Mouse (Mus musculus): Measurements from ENCODE around the gene Cux2. TPM values are rescaled to one million over a fixed set of nuclear protein-coding genes. Genes with fewer than 3 reads are reported as not detected.

The Cux2 gene
- polyA plus RNA-seq, 1 experiment from 2014 or later, result 17.4 TPM

GRCm38 (mm10) chr5:122084470-122084869, 34.6 kb upstream of the Cux2 start:
- ATAC-seq (ENCODE audit: low FRiP score) (no peak), DNase-seq (ENCODE audit: low spot score) (no peak)
- no peak overlapping the region for H3K4me2 ChIP-seq (replicated peaks; ENCODE audit: low read depth, low read length)
- no peaks in the 10 kb centered on the region for H3K4me1 ChIP-seq (replicated peaks; ENCODE audit: control insufficient read depth, insufficient read depth, low read length)
- no peak overlapping the region for H3K27ac ChIP-seq (ENCODE audit: low read depth, low read length)
- WGBS, result 69% methylated on average over 3 of the region's 3 CpGs
- H3K27me3 ChIP-seq (ENCODE audit: control insufficient read depth, insufficient read depth, low read length), result no peaks in the 10 kb centered on the region
- no peak overlapping the region for H3K9ac ChIP-seq (ENCODE audit: low read depth, low read length)
- no peaks in the 10 kb centered on the region for H3K9me3 ChIP-seq (ENCODE audit: control insufficient read depth, low read length)
- H3K36me3 ChIP-seq (ENCODE audit: control insufficient read depth, insufficient read depth, low read length), result no peaks in the 10 kb centered on the region
- no peak overlapping the region for H3K4me3 ChIP-seq (ENCODE audit: low read depth, low read length)

GRCm38 (mm10) chr5:122083282-122083681, 33.4 kb upstream of the Cux2 start:
- no peaks in the 10 kb centered on the region for H3K36me3 ChIP-seq (ENCODE audit: control insufficient read depth, insufficient read depth, low read length)
- H3K4me3 ChIP-seq (ENCODE audit: low read depth, low read length), result no peak overlapping the region
- H3K27me3 ChIP-seq (ENCODE audit: control insufficient read depth, insufficient read depth, low read length), result no peaks in the 10 kb centered on the region
- ATAC-seq (ENCODE audit: low FRiP score) (no peak), DNase-seq (ENCODE audit: low spot score) (no peak)
- no peaks in the 10 kb centered on the region for H3K4me1 ChIP-seq (replicated peaks; ENCODE audit: control insufficient read depth, insufficient read depth, low read length)
- 89% methylated on average over 2 of the region's 2 CpGs for WGBS
- no peaks in the 10 kb centered on the region for H3K9me3 ChIP-seq (ENCODE audit: control insufficient read depth, low read length)
- no peak overlapping the region for H3K9ac ChIP-seq (ENCODE audit: low read depth, low read length)
- H3K4me2 ChIP-seq (replicated peaks; ENCODE audit: low read depth, low read length), result no peak overlapping the region
- H3K27ac ChIP-seq (ENCODE audit: low read depth, low read length), result no peak overlapping the region

GRCm38 (mm10) chr5:122081471-122081870, 31.6 kb upstream of the Cux2 start:
- H3K27ac ChIP-seq (ENCODE audit: low read depth, low read length), result no peak overlapping the region
- H3K4me1 ChIP-seq (replicated peaks; ENCODE audit: control insufficient read depth, insufficient read depth, low read length), result no peaks in the 10 kb centered on the region
- no peaks in the 10 kb centered on the region for H3K9me3 ChIP-seq (ENCODE audit: control insufficient read depth, low read length)
- no peak overlapping the region for H3K4me2 ChIP-seq (replicated peaks; ENCODE audit: low read depth, low read length)
- DNase-seq (ENCODE audit: low spot score) (no peak), ATAC-seq (ENCODE audit: low FRiP score) (no peak)
- no peaks in the 10 kb centered on the region for H3K36me3 ChIP-seq (ENCODE audit: control insufficient read depth, insufficient read depth, low read length)
- no peaks in the 10 kb centered on the region for H3K27me3 ChIP-seq (ENCODE audit: control insufficient read depth, insufficient read depth, low read length)
- WGBS, result 91% methylated on average over 13 of the region's 13 CpGs
- H3K9ac ChIP-seq (ENCODE audit: low read depth, low read length), result no peak overlapping the region
- no peak overlapping the region for H3K4me3 ChIP-seq (ENCODE audit: low read depth, low read length)

- Histone ChIP-seq H3K4me1 (replicated peaks; ENCODE audit: control insufficient read depth, insufficient read depth, low read length) (no peaks in the 10 kb centered on the region), H3K27ac (ENCODE audit: low read depth, low read length) (no peak overlapping the region), H3K4me2 (replicated peaks; ENCODE audit: low read depth, low read length) (no peak overlapping the region), H3K27me3 (ENCODE audit: control insufficient read depth, insufficient read depth, low read length) (no peaks in the 10 kb centered on the region), H3K9me3 (ENCODE audit: control insufficient read depth, low read length) (no peaks in the 10 kb centered on the region), H3K36me3 (ENCODE audit: control insufficient read depth, insufficient read depth, low read length) (no peaks in the 10 kb centered on the region), H3K4me3 (ENCODE audit: low read depth, low read length) (no peak overlapping the region), H3K9ac (ENCODE audit: low read depth, low read length) (no peak overlapping the region)
- DNase-seq (ENCODE audit: low spot score) (no peak), ATAC-seq (ENCODE audit: low FRiP score) (no peak)
- 81% methylated on average over 11 of the region's 11 CpGs for WGBS
Measured at GRCm38 (mm10) chr5:122080930-122081329, 31.0 kb upstream of the Cux2 start.

- 84% methylated on average over 7 of the region's 7 CpGs for WGBS
Measured at GRCm38 (mm10) chr5:122079796-122080195, 29.9 kb upstream of the Cux2 start.

GRCm38 (mm10) chr5:122077244-122077643, 27.3 kb upstream of the Cux2 start:
- Histone ChIP-seq H3K27me3 (ENCODE audit: control insufficient read depth, insufficient read depth, low read length) (no peaks in the 10 kb centered on the region), H3K36me3 (ENCODE audit: control insufficient read depth, insufficient read depth, low read length) (no peaks in the 10 kb centered on the region), H3K9me3 (ENCODE audit: control insufficient read depth, low read length) (no peaks in the 10 kb centered on the region), H3K27ac (ENCODE audit: low read depth, low read length) (no peak overlapping the region), H3K4me1 (replicated peaks; ENCODE audit: control insufficient read depth, insufficient read depth, low read length) (no peaks in the 10 kb centered on the region), H3K4me2 (replicated peaks; ENCODE audit: low read depth, low read length) (no peak overlapping the region), H3K9ac (ENCODE audit: low read depth, low read length) (no peak overlapping the region), H3K4me3 (ENCODE audit: low read depth, low read length) (no peak overlapping the region)
- ATAC-seq (ENCODE audit: low FRiP score) (no peak), DNase-seq (ENCODE audit: low spot score) (no peak)
- WGBS, result 86% methylated on average over 4 of the region's 4 CpGs

More at GRCm38 (mm10) chr5:122079796-122080195, 29.9 kb upstream of the Cux2 start:
- Histone ChIP-seq H3K36me3 (ENCODE audit: control insufficient read depth, insufficient read depth, low read length) (no peaks in the 10 kb centered on the region), H3K4me3 (ENCODE audit: low read depth, low read length) (no peak overlapping the region), H3K4me1 (replicated peaks; ENCODE audit: control insufficient read depth, insufficient read depth, low read length) (no peaks in the 10 kb centered on the region), H3K4me2 (replicated peaks; ENCODE audit: low read depth, low read length) (no peak overlapping the region), H3K9me3 (ENCODE audit: control insufficient read depth, low read length) (no peaks in the 10 kb centered on the region), H3K27me3 (ENCODE audit: control insufficient read depth, insufficient read depth, low read length) (no peaks in the 10 kb centered on the region), H3K27ac (ENCODE audit: low read depth, low read length) (no peak overlapping the region), H3K9ac (ENCODE audit: low read depth, low read length) (no peak overlapping the region)
- no peak for ATAC-seq (ENCODE audit: low FRiP score)
- DNase-seq (ENCODE audit: low spot score), result peak; percentile 41

- H3K4me1 ChIP-seq (replicated peaks; ENCODE audit: control insufficient read depth, insufficient read depth, low read length), result no peaks in the 10 kb centered on the region
- WGBS, result 46% methylated on average over 3 of the region's 3 CpGs
- H3K4me2 ChIP-seq (replicated peaks; ENCODE audit: low read depth, low read length), result no peak overlapping the region
- H3K36me3 ChIP-seq (ENCODE audit: control insufficient read depth, insufficient read depth, low read length), result no peaks in the 10 kb centered on the region
- H3K4me3 ChIP-seq (ENCODE audit: low read depth, low read length), result no peak overlapping the region
- no peak overlapping the region for H3K9ac ChIP-seq (ENCODE audit: low read depth, low read length)
- no peak overlapping the region for H3K27ac ChIP-seq (ENCODE audit: low read depth, low read length)
- no peaks in the 10 kb centered on the region for H3K27me3 ChIP-seq (ENCODE audit: control insufficient read depth, insufficient read depth, low read length)
- H3K9me3 ChIP-seq (ENCODE audit: control insufficient read depth, low read length), result no peaks in the 10 kb centered on the region
- ATAC-seq (ENCODE audit: low FRiP score) (no peak), DNase-seq (ENCODE audit: low spot score) (no peak)
Measured at GRCm38 (mm10) chr5:122075736-122076135, 25.8 kb upstream of the Cux2 start.

- H3K36me3 ChIP-seq (ENCODE audit: control insufficient read depth, insufficient read depth, low read length), result no peaks in the 10 kb centered on the region
- no peaks in the 10 kb centered on the region for H3K9me3 ChIP-seq (ENCODE audit: control insufficient read depth, low read length)
- H3K4me1 ChIP-seq (replicated peaks; ENCODE audit: control insufficient read depth, insufficient read depth, low read length), result no peaks in the 10 kb centered on the region
- H3K27ac ChIP-seq (ENCODE audit: low read depth, low read length), result no peak overlapping the region
- H3K4me3 ChIP-seq (ENCODE audit: low read depth, low read length), result no peak overlapping the region
- H3K4me2 ChIP-seq (replicated peaks; ENCODE audit: low read depth, low read length), result no peak overlapping the region
- H3K9ac ChIP-seq (ENCODE audit: low read depth, low read length), result no peak overlapping the region
- ATAC-seq (ENCODE audit: low FRiP score) (no peak), DNase-seq (ENCODE audit: low spot score) (no peak)
- H3K27me3 ChIP-seq (ENCODE audit: control insufficient read depth, insufficient read depth, low read length), result no peaks in the 10 kb centered on the region
- 79% methylated on average over 4 of the region's 4 CpGs for WGBS
Measured at GRCm38 (mm10) chr5:122071997-122072396, 22.1 kb upstream of the Cux2 start.

- Histone ChIP-seq H3K27ac (ENCODE audit: low read depth, low read length) (no peak overlapping the region), H3K4me2 (replicated peaks; ENCODE audit: low read depth, low read length) (no peak overlapping the region), H3K4me1 (replicated peaks; ENCODE audit: control insufficient read depth, insufficient read depth, low read length) (no peaks in the 10 kb centered on the region), H3K27me3 (ENCODE audit: control insufficient read depth, insufficient read depth, low read length) (no peaks in the 10 kb centered on the region), H3K36me3 (ENCODE audit: control insufficient read depth, insufficient read depth, low read length) (no peaks in the 10 kb centered on the region), H3K9ac (ENCODE audit: low read depth, low read length) (no peak overlapping the region), H3K4me3 (ENCODE audit: low read depth, low read length) (no peak overlapping the region), H3K9me3 (ENCODE audit: control insufficient read depth, low read length) (no peaks in the 10 kb centered on the region)
- no peak for ATAC-seq (ENCODE audit: low FRiP score)
- WGBS, result 88% methylated on average over 16 of the region's 16 CpGs
- no peak for DNase-seq (ENCODE audit: low spot score)
Measured at GRCm38 (mm10) chr5:122070963-122071800, 21.3 kb upstream of the Cux2 start.

Data from hindbrain, embryonic 11.5 days (tissue).